20 mouse cellular contexts compared by ENCODE assay signal in genomic region chr17:64893182-64893902, GRCm38 (mm10). TPM values are rescaled to one million over a fixed set of nuclear protein-coding genes. Genes with fewer than 3 reads are reported as not detected.
DNase-seq lines count a peak whose midpoint lies in the region; ATAC-seq and TF ChIP-seq lines count a peak whose summit lies in the region.
"Had no signal": no experiment of that assay in that cellular context is flagged by ENCODE, and none has a peak within 500 bp of the region (broad histone marks: within the 10 kb centered on the region; RNA-seq: fewer than 3 reads in every experiment).

No protein-coding gene starts in this region.

- H3K4me3 ChIP-seq in lung, postnatal 0 days (ENCODE audit: low read depth, low read length): no peak overlapping the region
- H3K4me3 ChIP-seq in stomach, postnatal 0 days (ENCODE audit: low read depth, low read length): no peak overlapping the region
- H3K4me3 ChIP-seq: embryonic facial prominence, embryonic 15.5 days; forebrain, embryonic 12.5 days; heart, adult 2 months; heart, embryonic 15.5 days; liver, embryonic 13.5 days; neural tube, embryonic 13.5 days had no signal

- no peak; the same call in 1 of the 2 replicates for TF ChIP-seq CTCF in lung, postnatal 0 days (IDR thresholded peaks at IDR 0.05)
- peak; percentile 29; the same call in 1 of the 2 replicates for TF ChIP-seq CTCF in stomach, postnatal 0 days (IDR thresholded peaks at IDR 0.05; ENCODE audit: low read depth)

- no peak overlapping the region for H3K4me2 ChIP-seq in lung, postnatal 0 days (replicated peaks; ENCODE audit: low read depth, low read length)
- H3K4me2 ChIP-seq in stomach, postnatal 0 days (replicated peaks; ENCODE audit: low read depth): no peak overlapping the region
- H3K4me2 ChIP-seq: embryonic facial prominence, embryonic 15.5 days; forebrain, embryonic 12.5 days; heart, embryonic 15.5 days; liver, embryonic 13.5 days; neural tube, embryonic 13.5 days had no signal

- H3K36me3 ChIP-seq in lung, postnatal 0 days (ENCODE audit: insufficient read depth, low read length): no peaks in the 10 kb centered on the region
- H3K36me3 ChIP-seq in stomach, postnatal 0 days (ENCODE audit: control insufficient read depth, insufficient read depth, low read length): no peaks in the 10 kb centered on the region
- H3K36me3 ChIP-seq: embryonic facial prominence, embryonic 15.5 days; forebrain, embryonic 12.5 days; heart, embryonic 15.5 days; liver, embryonic 13.5 days; neural tube, embryonic 13.5 days had no signal

- no peaks in the 10 kb centered on the region for H3K4me1 ChIP-seq in lung, postnatal 0 days (ENCODE audit: insufficient read depth, low read depth, low read length)
- H3K4me1 ChIP-seq in stomach, postnatal 0 days (replicated peaks; ENCODE audit: control insufficient read depth, insufficient read depth): no peaks in the 10 kb centered on the region
- H3K4me1 ChIP-seq: embryonic facial prominence, embryonic 15.5 days; heart, embryonic 15.5 days; liver, embryonic 13.5 days had no signal

- ATAC-seq in frontal cortex, adult (ENCODE audit: low TSS enrichment): peak; percentile 64; the same call in 1 of the 2 replicates
- no peak for ATAC-seq in lung, postnatal 0 days
- no peak for ATAC-seq in stomach, postnatal 0 days (ENCODE audit: low FRiP score, low TSS enrichment)

- DNase-seq in frontal cortex, adult 2 months (ENCODE audit: extremely low spot score in 1 of 2, low spot score in 1 of 2): no peak
- DNase-seq in lung, postnatal 0 days (ENCODE audit: low spot score): peak; percentile 10
- no peak for DNase-seq in lung, postnatal 14 days
- DNase-seq in cerebellum, adult 9-10 months: peak; percentile 83
- DNase-seq in stomach, postnatal 0 days (ENCODE audit: low spot score): no peak
- no peak for DNase-seq in adrenal gland, adult (ENCODE audit: inconsistent age in 2 of 2, low spot score in 1 of 2)
- no peak for DNase-seq in spleen, postnatal 4 days (ENCODE audit: low spot score in 2 of 2)
- DNase-seq: adrenal gland, postnatal 14 days; embryo, embryonic 11 days; heart, adult 2 months; liver, embryonic 13.5 days; right cerebral cortex, postnatal 25 days had no signal

- no peak overlapping the region for H3K9ac ChIP-seq in lung, postnatal 0 days (replicated peaks; ENCODE audit: low read depth)
- no peak overlapping the region for H3K9ac ChIP-seq in stomach, postnatal 0 days (ENCODE audit: low read length)
- H3K9ac ChIP-seq: embryonic facial prominence, embryonic 15.5 days; forebrain, embryonic 12.5 days; heart, embryonic 15.5 days; liver, embryonic 13.5 days; neural tube, embryonic 13.5 days had no signal

- H3K27me3 ChIP-seq in lung, postnatal 0 days (replicated peaks; ENCODE audit: insufficient read depth, low read length): no peaks in the 10 kb centered on the region
- H3K27me3 ChIP-seq in stomach, postnatal 0 days (ENCODE audit: control insufficient read depth, insufficient read depth, low read length): no peaks in the 10 kb centered on the region
- H3K27me3 ChIP-seq: embryonic facial prominence, embryonic 15.5 days; forebrain, embryonic 12.5 days; heart, embryonic 15.5 days; liver, embryonic 13.5 days; neural tube, embryonic 13.5 days had no signal

- H3K9me3 ChIP-seq in lung, postnatal 0 days (ENCODE audit: low read length): no peaks in the 10 kb centered on the region
- no peaks in the 10 kb centered on the region for H3K9me3 ChIP-seq in stomach, postnatal 0 days (ENCODE audit: control insufficient read depth, low read length)
- H3K9me3 ChIP-seq: embryonic facial prominence, embryonic 15.5 days; forebrain, embryonic 12.5 days; heart, embryonic 15.5 days; liver, embryonic 13.5 days; neural tube, embryonic 13.5 days had no signal

- no peak overlapping the region for H3K27ac ChIP-seq in lung, postnatal 0 days (ENCODE audit: low read length)
- H3K27ac ChIP-seq in stomach, postnatal 0 days (replicated peaks): no peak overlapping the region
- H3K27ac ChIP-seq: embryonic facial prominence, embryonic 15.5 days; forebrain, embryonic 12.5 days; heart, adult 2 months; heart, embryonic 15.5 days; liver, embryonic 13.5 days; neural tube, embryonic 13.5 days had no signal

- TF ChIP-seq EP300 in lung, postnatal 0 days (IDR thresholded peaks at IDR 0.05): no peak
- no peak for TF ChIP-seq EP300 in stomach, postnatal 0 days (optimal IDR thresholded peaks at IDR 0.05)

- WGBS in lung, postnatal 0 days: 65% methylated on average over 7 of the region's 7 CpGs
- WGBS in stomach, postnatal 0 days: 73% methylated on average over 7 of the region's 7 CpGs

RNA-seq across cellular contexts. Expression of gene 4930583I09Rik, which starts 57.5 kb away (rescaled TPM):
- polyA plus RNA-seq in frontal cortex, adult 2 months (2012; rRNA removed): not detected in 2 replicates
- polyA plus RNA-seq in lung, postnatal 0 days (2015; fragmentation: Nextera tagmentation; extraction: Ambion mirVana): not detected in 2 replicates
- polyA plus RNA-seq in stomach, postnatal 0 days (2015; fragmentation: Nextera tagmentation; extraction: Ambion mirVana): not detected in 2 replicates
- polyA plus RNA-seq: embryonic facial prominence, embryonic 15.5 days; forebrain, embryonic 12.5 days; heart, adult 2 months; heart, embryonic 15.5 days; intestine, embryonic 14.5 days; kidney, embryonic 16.5 days; limb, embryonic 11.5 days; liver, embryonic 13.5 days; neural tube, embryonic 13.5 days had no signal

Comparison
In these comparisons a context has a peak if more than half of its experiments do, and no peak if none do; other contexts are left out.
1. DNase-seq: peak in lung, postnatal 0 days (single experiment) and cerebellum, adult 9-10 months (single experiment); none in frontal cortex, adult 2 months (0 of 2), lung, postnatal 14 days (single experiment), stomach, postnatal 0 days (single experiment), adrenal gland, adult (0 of 2) and spleen, postnatal 4 days (0 of 2).